Mouse (Mus musculus): ENCODE measurements around the gene Slc22a23.

- TF ChIP-seq POLR2A (IDR thresholded peaks at IDR 0.05; ENCODE audit: borderline replicate concordance, insufficient read depth, low read length) (no peak), CTCF (IDR thresholded peaks at IDR 0.05; ENCODE audit: borderline replicate concordance, insufficient read depth, low read depth, low read length) (no peak)
Measured at GRCm38 (mm10) chr13:34272275-34273054, 72.5 kb downstream of the Slc22a23 start.

Measured in cerebellum, adult 2 months (tissue).